Mouse (Mus musculus): Measurements from ENCODE around the gene Mvb12b.

The Mvb12b gene

GRCm38 (mm10) chr2:33786064-33786463 is 101.7 kb downstream of the Mvb12b start:
- H3K36me3 ChIP-seq (ENCODE audit: insufficient read depth, low read length), result no peaks in the 10 kb centered on the region
- H3K27me3 ChIP-seq (ENCODE audit: insufficient read depth, low read length), result no peaks in the 10 kb centered on the region
- H3K4me1 ChIP-seq (replicated peaks; ENCODE audit: low read depth, low read length), result peaks cover 46% of the 10 kb centered on the region
- H3K9me3 ChIP-seq (ENCODE audit: low read length), result no peaks in the 10 kb centered on the region
- TF ChIP-seq POU5F1 (IDR thresholded peaks at IDR 0.05; ENCODE audit: borderline replicate concordance, low read length) (no peak), CTCF (conservative IDR thresholded peaks at IDR 0.05; ENCODE audit: low read length) (no peak), NANOG (IDR thresholded peaks at IDR 0.05; ENCODE audit: borderline replicate concordance, low read length) (no peak)
- H3K4me3 ChIP-seq (replicated peaks; ENCODE audit: low read length), result no peak overlapping the region

GRCm38 (mm10) chr2:33785596-33785995 is 102.2 kb downstream of the Mvb12b start:
- H3K36me3 ChIP-seq (ENCODE audit: insufficient read depth, low read length), result no peaks in the 10 kb centered on the region
- peaks cover 46% of the 10 kb centered on the region for H3K4me1 ChIP-seq (replicated peaks; ENCODE audit: low read depth, low read length)
- no peak overlapping the region for H3K4me3 ChIP-seq (replicated peaks; ENCODE audit: low read length)
- no peaks in the 10 kb centered on the region for H3K27me3 ChIP-seq (ENCODE audit: insufficient read depth, low read length)
- no peak for TF ChIP-seq CTCF (conservative IDR thresholded peaks at IDR 0.05; ENCODE audit: low read length)
- TF ChIP-seq NANOG (IDR thresholded peaks at IDR 0.05; ENCODE audit: borderline replicate concordance, low read length), result no peak
- TF ChIP-seq POU5F1 (IDR thresholded peaks at IDR 0.05; ENCODE audit: borderline replicate concordance, low read length), result no peak
- no peaks in the 10 kb centered on the region for H3K9me3 ChIP-seq (ENCODE audit: low read length)

DNA sequence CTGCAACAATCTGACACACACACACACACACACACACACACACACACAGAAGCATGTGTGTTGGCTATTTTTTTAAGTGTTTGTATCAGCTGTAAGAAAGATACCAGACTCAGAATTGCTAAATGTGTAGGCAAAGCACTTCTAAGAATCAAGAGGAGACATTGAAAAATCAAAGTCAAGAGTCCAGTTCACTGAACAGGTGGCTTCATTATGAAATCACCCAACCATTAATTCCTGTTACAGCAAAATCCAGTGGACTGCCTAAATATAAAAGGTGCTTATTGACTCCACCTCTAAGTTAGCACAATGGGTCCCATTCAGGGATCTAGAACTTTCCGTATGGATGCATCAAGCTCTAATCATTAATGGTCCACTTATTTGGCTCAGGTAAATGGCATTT is 103.0 kb downstream of the Mvb12b start:
- H3K4me3 ChIP-seq (replicated peaks; ENCODE audit: low read length), result no peak overlapping the region
- TF ChIP-seq NANOG (IDR thresholded peaks at IDR 0.05; ENCODE audit: borderline replicate concordance, low read length) (no peak), POU5F1 (IDR thresholded peaks at IDR 0.05; ENCODE audit: borderline replicate concordance, low read length) (no peak), CTCF (conservative IDR thresholded peaks at IDR 0.05; ENCODE audit: low read length) (no peak)

GRCm38 (mm10) chr2:33783419-33783818 is 104.3 kb downstream of the Mvb12b start:
- peaks cover 9% of the 10 kb centered on the region for H3K9me3 ChIP-seq (ENCODE audit: low read length)
- TF ChIP-seq CTCF (conservative IDR thresholded peaks at IDR 0.05; ENCODE audit: low read length) (no peak), POU5F1 (IDR thresholded peaks at IDR 0.05; ENCODE audit: borderline replicate concordance, low read length) (no peak), NANOG (IDR thresholded peaks at IDR 0.05; ENCODE audit: borderline replicate concordance, low read length) (no peak)
- H3K36me3 ChIP-seq (ENCODE audit: insufficient read depth, low read length), result no peaks in the 10 kb centered on the region
- H3K4me3 ChIP-seq (replicated peaks; ENCODE audit: low read length), result no peak overlapping the region
- H3K27me3 ChIP-seq (ENCODE audit: insufficient read depth, low read length), result no peaks in the 10 kb centered on the region
- H3K4me1 ChIP-seq (replicated peaks; ENCODE audit: low read depth, low read length), result peaks cover 28% of the 10 kb centered on the region

More for the DNA sequence above, 103.0 kb downstream of the Mvb12b start:
- H3K27me3 ChIP-seq (ENCODE audit: insufficient read depth, low read length), result no peaks in the 10 kb centered on the region
- no peaks in the 10 kb centered on the region for H3K9me3 ChIP-seq (ENCODE audit: low read length)
- H3K4me1 ChIP-seq (replicated peaks; ENCODE audit: low read depth, low read length), result peaks cover 40% of the 10 kb centered on the region
- no peaks in the 10 kb centered on the region for H3K36me3 ChIP-seq (ENCODE audit: insufficient read depth, low read length)

DNA sequence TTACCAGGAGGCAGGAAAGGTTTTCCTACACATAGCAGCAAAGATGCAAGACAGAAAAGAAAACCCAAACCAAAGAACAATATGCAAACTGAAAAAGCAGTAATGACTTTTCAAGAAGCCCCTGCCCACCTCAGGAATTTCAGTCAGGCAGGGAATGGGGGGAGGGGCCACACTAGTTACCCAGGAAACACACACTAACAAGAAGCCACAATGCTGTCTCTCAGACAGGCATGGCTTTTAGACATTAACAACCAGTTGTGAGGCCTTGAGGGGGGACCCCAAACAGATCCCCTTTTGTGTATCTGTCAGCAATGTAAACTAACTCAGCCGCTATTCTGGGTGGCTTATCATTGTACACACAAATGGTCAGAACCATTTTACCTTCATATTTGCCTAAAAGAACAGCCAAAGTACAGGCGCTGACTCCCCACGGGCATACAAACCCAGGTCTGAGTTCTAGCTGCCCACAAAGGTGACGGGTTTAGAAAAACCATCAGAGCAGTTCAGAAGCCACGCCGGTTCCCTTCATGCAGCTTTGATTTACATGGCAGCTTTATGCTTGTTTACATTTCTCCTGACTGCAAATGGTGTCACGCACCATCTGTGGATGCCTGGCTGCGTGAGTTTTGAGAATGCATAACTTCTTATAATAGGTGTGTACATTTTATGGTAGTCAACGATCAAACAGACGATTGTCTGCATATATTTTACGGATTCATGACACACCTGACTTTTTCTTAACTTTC is 105.9 kb downstream of the Mvb12b start:
- Histone ChIP-seq H3K9me3 (ENCODE audit: low read length) (peaks cover 25% of the 10 kb centered on the region), H3K36me3 (ENCODE audit: insufficient read depth, low read length) (no peaks in the 10 kb centered on the region), H3K4me1 (replicated peaks; ENCODE audit: low read depth, low read length) (peaks cover 16% of the 10 kb centered on the region), H3K4me3 (replicated peaks; ENCODE audit: low read length) (no peak overlapping the region), H3K27me3 (ENCODE audit: insufficient read depth, low read length) (no peaks in the 10 kb centered on the region)
- TF ChIP-seq CTCF (conservative IDR thresholded peaks at IDR 0.05; ENCODE audit: low read length) (no peak), POU5F1 (IDR thresholded peaks at IDR 0.05; ENCODE audit: borderline replicate concordance, low read length) (no peak), NANOG (IDR thresholded peaks at IDR 0.05; ENCODE audit: borderline replicate concordance, low read length) (no peak)

DNA sequence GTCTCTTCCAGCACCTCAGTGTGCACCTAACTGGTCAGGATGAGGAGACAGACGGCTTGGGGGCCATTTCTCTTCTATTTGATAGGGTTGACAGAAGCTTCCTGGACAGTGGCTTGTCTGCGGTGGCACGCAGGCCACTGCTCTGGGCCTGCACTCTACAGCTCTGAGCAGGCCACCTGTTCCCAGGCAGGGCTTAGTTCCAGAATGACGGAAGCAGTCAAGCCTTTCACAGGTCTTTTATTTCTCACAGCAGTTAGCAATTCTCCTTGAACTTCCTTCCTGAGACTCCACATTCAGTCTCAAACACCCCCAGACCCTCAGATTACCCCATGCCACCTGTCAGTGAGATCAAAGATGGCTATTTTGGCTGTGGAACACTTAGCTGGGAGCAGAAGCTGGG is 109.3 kb downstream of the Mvb12b start:
- Histone ChIP-seq H3K36me3 (ENCODE audit: insufficient read depth, low read length) (no peaks in the 10 kb centered on the region), H3K4me3 (replicated peaks; ENCODE audit: low read length) (no peak overlapping the region), H3K4me1 (replicated peaks; ENCODE audit: low read depth, low read length) (peaks cover 8% of the 10 kb centered on the region), H3K9me3 (ENCODE audit: low read length) (peaks cover 27% of the 10 kb centered on the region), H3K27me3 (ENCODE audit: insufficient read depth, low read length) (no peaks in the 10 kb centered on the region)
- TF ChIP-seq CTCF (conservative IDR thresholded peaks at IDR 0.05; ENCODE audit: low read length) (no peak), POU5F1 (IDR thresholded peaks at IDR 0.05; ENCODE audit: borderline replicate concordance, low read length) (no peak), NANOG (IDR thresholded peaks at IDR 0.05; ENCODE audit: borderline replicate concordance, low read length) (no peak)

GRCm38 (mm10) chr2:33777051-33777450 is 110.7 kb downstream of the Mvb12b start:
- H3K9me3 ChIP-seq (ENCODE audit: low read length), result peaks cover 27% of the 10 kb centered on the region
- peaks cover 8% of the 10 kb centered on the region for H3K4me1 ChIP-seq (replicated peaks; ENCODE audit: low read depth, low read length)
- no peaks in the 10 kb centered on the region for H3K27me3 ChIP-seq (ENCODE audit: insufficient read depth, low read length)
- no peaks in the 10 kb centered on the region for H3K36me3 ChIP-seq (ENCODE audit: insufficient read depth, low read length)
- H3K4me3 ChIP-seq (replicated peaks; ENCODE audit: low read length), result no peak overlapping the region
- no peak for TF ChIP-seq NANOG (IDR thresholded peaks at IDR 0.05; ENCODE audit: borderline replicate concordance, low read length)
- TF ChIP-seq POU5F1 (IDR thresholded peaks at IDR 0.05; ENCODE audit: borderline replicate concordance, low read length), result no peak
- TF ChIP-seq CTCF (conservative IDR thresholded peaks at IDR 0.05; ENCODE audit: low read length), result no peak

DNA sequence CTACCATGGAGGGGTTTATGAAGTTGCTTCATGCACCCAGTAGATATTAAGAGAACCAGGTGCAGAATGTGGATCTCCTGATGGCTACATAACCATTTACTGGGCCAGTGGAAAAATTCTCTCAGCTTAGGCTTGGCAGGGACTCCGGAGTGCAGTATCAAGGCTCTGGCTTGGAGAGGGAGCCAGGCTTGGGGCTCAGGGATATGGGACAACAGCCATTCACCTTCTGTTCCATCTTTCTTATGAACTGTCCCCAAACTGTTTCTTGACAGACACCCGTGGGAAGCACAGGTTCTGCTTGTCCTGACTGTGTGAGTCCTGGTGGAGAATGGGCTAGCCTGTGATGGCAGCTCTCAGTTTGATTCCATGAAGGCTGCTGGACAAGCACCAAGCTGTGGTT is 112.9 kb downstream of the Mvb12b start:
- Histone ChIP-seq H3K9me3 (ENCODE audit: low read length) (peaks cover 27% of the 10 kb centered on the region), H3K4me3 (replicated peaks; ENCODE audit: low read length) (no peak overlapping the region), H3K27me3 (ENCODE audit: insufficient read depth, low read length) (no peaks in the 10 kb centered on the region), H3K4me1 (replicated peaks; ENCODE audit: low read depth, low read length) (no peaks in the 10 kb centered on the region), H3K36me3 (ENCODE audit: insufficient read depth, low read length) (no peaks in the 10 kb centered on the region)
- TF ChIP-seq POU5F1 (IDR thresholded peaks at IDR 0.05; ENCODE audit: borderline replicate concordance, low read length), result no peak
- no peak for TF ChIP-seq NANOG (IDR thresholded peaks at IDR 0.05; ENCODE audit: borderline replicate concordance, low read length)
- no peak for TF ChIP-seq CTCF (conservative IDR thresholded peaks at IDR 0.05; ENCODE audit: low read length)

DNA sequence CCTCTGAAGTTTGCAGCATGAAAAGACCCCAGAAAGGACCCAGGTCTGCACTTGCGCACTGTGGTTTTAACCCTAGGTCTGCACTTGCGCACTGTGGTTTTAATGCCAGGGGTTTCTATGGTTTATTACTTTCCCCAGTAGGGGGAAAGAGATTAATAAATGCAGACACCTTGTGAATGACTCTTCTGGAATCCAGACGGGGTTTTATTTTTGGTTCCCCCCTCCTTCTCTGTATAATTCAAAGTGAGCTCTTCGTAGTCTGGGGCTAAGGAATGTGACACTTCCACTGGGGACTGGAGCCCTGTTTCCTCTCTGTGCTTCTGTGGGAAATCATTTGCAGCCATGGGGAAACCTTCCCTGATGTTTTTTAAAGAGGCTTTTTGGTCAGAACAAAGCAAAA is 113.6 kb downstream of the Mvb12b start:
- no peak for TF ChIP-seq CTCF (conservative IDR thresholded peaks at IDR 0.05; ENCODE audit: low read length)
- no peak for TF ChIP-seq NANOG (IDR thresholded peaks at IDR 0.05; ENCODE audit: borderline replicate concordance, low read length)
- TF ChIP-seq POU5F1 (IDR thresholded peaks at IDR 0.05; ENCODE audit: borderline replicate concordance, low read length), result no peak
- Histone ChIP-seq H3K9me3 (ENCODE audit: low read length) (peaks cover 26% of the 10 kb centered on the region), H3K4me1 (replicated peaks; ENCODE audit: low read depth, low read length) (no peaks in the 10 kb centered on the region), H3K36me3 (ENCODE audit: insufficient read depth, low read length) (no peaks in the 10 kb centered on the region), H3K27me3 (ENCODE audit: insufficient read depth, low read length) (no peaks in the 10 kb centered on the region), H3K4me3 (replicated peaks; ENCODE audit: low read length) (no peak overlapping the region)

Measured in E14TG2a.4 (cell line).